Mouse (Mus musculus) frontal cortex, adult (tissue): ENCODE data around the gene Psmd2.
"Not testable (repeated sequence)": the region's sequence is repeated elsewhere in the genome, so short reads cannot be mapped to it uniquely, and the experiment has no call there.

Source experiments
- ATAC-seq: cut with Nextera tagmentation; 2 replicates; pipeline ENCODE4 v1.9.2; 2017; ENCODE audit warnings: mild to moderate bottlenecking, moderate library complexity, mixed read lengths; ENCODE audit not compliant: low TSS enrichment

Gene Psmd2

GRCm38 (mm10) chr16:20653315-20653714 is 1.9 kb downstream of the Psmd2 start:
- no peak for ATAC-seq

GRCm38 (mm10) chr16:20657661-20658060 is 6.2 kb downstream of the Psmd2 start:
- ATAC-seq = no peak

GRCm38 (mm10) chr16:20668013-20668412 is 16.6 kb downstream of the Psmd2 start, which contains the start of gene Eif4g1:
Eif4g1 (plus strand) TSS chr16:20668313.
- ATAC-seq = not testable (repeated sequence)

GRCm38 (mm10) chr16:20670291-20670690 is 18.8 kb downstream of the Psmd2 start:
- no peak for ATAC-seq

- ATAC-seq = no peak
Observed at GRCm38 (mm10) chr16:20671886-20672285, 20.4 kb downstream of the Psmd2 start.

GRCm38 (mm10) chr16:20672500-20672902 is 21.0 kb downstream of the Psmd2 start:
- ATAC-seq = peak; percentile 96

GRCm38 (mm10) chr16:20672965-20673705 is 21.7 kb downstream of the Psmd2 start:
- ATAC-seq = no peak

GRCm38 (mm10) chr16:20673706-20674303 is 22.4 kb downstream of the Psmd2 start:
- no peak for ATAC-seq

- ATAC-seq = no peak
Observed at GRCm38 (mm10) chr16:20675213-20675612, 23.8 kb downstream of the Psmd2 start.

- ATAC-seq = no peak
Observed at GRCm38 (mm10) chr16:20676702-20677101, 25.2 kb downstream of the Psmd2 start.

GRCm38 (mm10) chr16:20677380-20677779 is 25.9 kb downstream of the Psmd2 start:
- no peak for ATAC-seq

- peak; percentile 76; the same call in 1 of the 2 replicates for ATAC-seq
Observed at GRCm38 (mm10) chr16:20677974-20678675, 26.7 kb downstream of the Psmd2 start.

- ATAC-seq = no peak
Observed at GRCm38 (mm10) chr16:20690774-20691173, 39.3 kb downstream of the Psmd2 start.

GRCm38 (mm10) chr16:20691617-20692016 is 40.2 kb downstream of the Psmd2 start:
- ATAC-seq = no peak

GRCm38 (mm10) chr16:20692241-20692965 is 41.0 kb downstream of the Psmd2 start:
- no peak for ATAC-seq

GRCm38 (mm10) chr16:20693111-20693701 is 41.8 kb downstream of the Psmd2 start, which contains the start of gene Fam131a:
Fam131a (plus strand) TSS chr16:20693241.
- peak; percentile 79 for ATAC-seq

- ATAC-seq = peak; percentile 62
Observed at GRCm38 (mm10) chr16:20694781-20695180, 43.3 kb downstream of the Psmd2 start.

- peak; percentile 59 for ATAC-seq
Observed at GRCm38 (mm10) chr16:20695622-20696323, 44.3 kb downstream of the Psmd2 start.

- ATAC-seq = no peak
Observed at GRCm38 (mm10) chr16:20699266-20699665, 47.8 kb downstream of the Psmd2 start.

- no peak for ATAC-seq
Observed at GRCm38 (mm10) chr16:20700036-20700435, 48.6 kb downstream of the Psmd2 start.

GRCm38 (mm10) chr16:20701316-20701715 is 49.9 kb downstream of the Psmd2 start:
- no peak for ATAC-seq
